Mouse (Mus musculus): ENCODE data around the gene Atp6ap1l. TPM values are rescaled to one million over a fixed set of nuclear protein-coding genes. Genes with fewer than 3 reads are reported as not detected.

Atp6ap1l gene
- polyA plus RNA-seq, 1 experiment from 2014 or later, result 0.79 TPM

DNA sequence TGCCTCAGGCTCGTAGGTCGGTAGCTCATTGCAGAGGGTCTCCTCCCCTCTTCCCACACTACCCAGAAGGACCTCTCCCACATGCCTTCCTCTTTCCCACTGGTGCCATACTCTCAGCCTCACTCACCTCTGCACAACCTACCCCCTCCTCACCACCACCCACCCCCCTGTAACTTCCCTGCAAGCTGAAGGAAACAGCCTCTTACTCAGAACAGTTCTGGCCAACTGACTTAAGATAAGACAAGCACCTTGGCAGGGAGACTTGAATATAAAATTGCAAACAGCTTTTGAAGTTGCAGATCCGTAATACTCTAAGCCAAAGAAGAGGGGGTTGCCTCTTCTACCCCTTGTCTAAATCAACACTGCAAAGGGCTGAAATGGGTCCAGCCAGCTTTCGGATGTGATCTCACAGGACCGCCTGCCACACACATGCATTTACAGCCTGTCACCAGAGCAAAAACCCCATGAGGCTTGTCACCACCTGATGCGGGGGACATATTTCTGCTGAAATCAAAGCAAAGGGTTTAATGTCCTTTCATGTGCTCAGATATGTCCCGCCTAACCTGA lies 71.4 kb downstream of the Atp6ap1l start:
- H3K27ac ChIP-seq (replicated peaks), result no peak overlapping the region
- H3K36me3 ChIP-seq, result no peaks in the 10 kb centered on the region
- no peaks in the 10 kb centered on the region for H3K4me1 ChIP-seq
- no peak overlapping the region for H3K4me2 ChIP-seq
- H3K9ac ChIP-seq (replicated peaks), result no peak overlapping the region
- no peaks in the 10 kb centered on the region for H3K9me3 ChIP-seq (replicated peaks)
- 84% methylated on average over 7 of the region's 7 CpGs for WGBS
- H3K27me3 ChIP-seq (replicated peaks), result no peaks in the 10 kb centered on the region
- H3K4me3 ChIP-seq (replicated peaks), result no peak overlapping the region
- ATAC-seq (ENCODE audit: low FRiP score), result no peak

Other genes starting within 250 kb of the Atp6ap1l start
- 107 and 127 TPM in 2 replicates for gene Rps23, start 17.6 kb upstream of the Atp6ap1l start, polyA plus RNA-seq (2015; fragmentation: Nextera tagmentation; extraction: Ambion mirVana)

All from neural tube, embryonic 15.5 days (tissue).